Mouse (Mus musculus) kidney, postnatal 0 days (tissue): Measurements from ENCODE around the gene Cnpy4. TPM values are rescaled to one million over a fixed set of nuclear protein-coding genes. Genes with fewer than 3 reads are reported as not detected.

Experiments used
- ATAC-seq: fragments of 200-750 bp; cut with Nextera tagmentation; replicated peaks from 2 replicates; pipeline ENCODE4 v1.8.0; 2017; ENCODE audit warnings: low read depth, moderate number of reproducible peaks, moderate TSS enrichment, moderate library complexity; ENCODE audit not compliant: low FRiP score
- DNase-seq: peaks from one replicate; pipeline ENCODE4 v3.0.0-alpha.2; 2016; ENCODE audit warnings: low spot score
- H3K27ac ChIP-seq: fragments of 300-500 bp; sonication (generic); 2 replicates; pipeline ENCODE4 v1.5.1; 2014; ENCODE audit warnings: mild to moderate bottlenecking
- H3K27me3 ChIP-seq: fragments of 300-500 bp; sonication (generic); 2 replicates; pipeline ENCODE4 v1.6.1; 2014; ENCODE audit warnings: low read length, mixed read lengths; ENCODE audit not compliant: insufficient read depth
- H3K36me3 ChIP-seq: fragments of 300-500 bp; sonication (generic); 2 replicates; pipeline ENCODE4 v1.6.1; 2014; ENCODE audit warnings: low read length, mixed read lengths; ENCODE audit not compliant: insufficient read depth
- H3K4me1 ChIP-seq: fragments of 300-500 bp; sonication (generic); replicated peaks from 2 replicates; pipeline ENCODE4 v1.6.1; 2014; ENCODE audit warnings: antibody characterized with exemption, low read length, mixed read lengths; ENCODE audit not compliant: insufficient read depth
- H3K4me2 ChIP-seq: fragments of 300-500 bp; sonication (generic); 2 replicates; pipeline ENCODE4 v1.6.1; 2014; ENCODE audit warnings: mild to moderate bottlenecking, low read length, moderate library complexity, mixed read lengths
- H3K4me3 ChIP-seq: fragments of 300-500 bp; sonication (generic); replicated peaks from 2 replicates; pipeline ENCODE4 v1.5.1; 2014; ENCODE audit warnings: low read depth, low read length
- H3K9ac ChIP-seq: fragments of 300-500 bp; sonication (generic); 2 replicates; pipeline ENCODE4 v1.6.1; 2014; ENCODE audit warnings: low read depth, low read length
- H3K9me3 ChIP-seq: fragments of 300-500 bp; sonication (generic); replicated peaks from 2 replicates; pipeline ENCODE4 v1.6.1; 2016; ENCODE audit warnings: low read length, inconsistent platforms, mixed read lengths
- CTCF ChIP-seq: IDR thresholded peaks from 2 replicates; pipeline ENCODE4 v1.5.1; 2016; ENCODE audit warnings: antibody characterized with exemption, low read depth, mild to moderate bottlenecking, moderate library complexity
- WGBS: fragments of 180-500 bp; shearing (Covaris S2); extraction: QIAGEN DNeasy Blood & Tissue Kit; methylation state at CpG from one replicate; pipeline ENCODE4 v1.1.7; 2014; 5-methylcytosine and 5-hydroxymethylcytosine counted together
- polyA plus RNA-seq: library from polyadenylated mRNA; unstranded; fragments of >200 nt; fragmentation: Nextera tagmentation; extraction: Ambion mirVana; gene quantifications from 2 replicates; pipeline ENCODE4 v1.2.1, GENCODE M21; 2015

Gene Cnpy4
- polyA plus RNA-seq, 1 experiment from 2014 or later: 42.2 TPM

DNA sequence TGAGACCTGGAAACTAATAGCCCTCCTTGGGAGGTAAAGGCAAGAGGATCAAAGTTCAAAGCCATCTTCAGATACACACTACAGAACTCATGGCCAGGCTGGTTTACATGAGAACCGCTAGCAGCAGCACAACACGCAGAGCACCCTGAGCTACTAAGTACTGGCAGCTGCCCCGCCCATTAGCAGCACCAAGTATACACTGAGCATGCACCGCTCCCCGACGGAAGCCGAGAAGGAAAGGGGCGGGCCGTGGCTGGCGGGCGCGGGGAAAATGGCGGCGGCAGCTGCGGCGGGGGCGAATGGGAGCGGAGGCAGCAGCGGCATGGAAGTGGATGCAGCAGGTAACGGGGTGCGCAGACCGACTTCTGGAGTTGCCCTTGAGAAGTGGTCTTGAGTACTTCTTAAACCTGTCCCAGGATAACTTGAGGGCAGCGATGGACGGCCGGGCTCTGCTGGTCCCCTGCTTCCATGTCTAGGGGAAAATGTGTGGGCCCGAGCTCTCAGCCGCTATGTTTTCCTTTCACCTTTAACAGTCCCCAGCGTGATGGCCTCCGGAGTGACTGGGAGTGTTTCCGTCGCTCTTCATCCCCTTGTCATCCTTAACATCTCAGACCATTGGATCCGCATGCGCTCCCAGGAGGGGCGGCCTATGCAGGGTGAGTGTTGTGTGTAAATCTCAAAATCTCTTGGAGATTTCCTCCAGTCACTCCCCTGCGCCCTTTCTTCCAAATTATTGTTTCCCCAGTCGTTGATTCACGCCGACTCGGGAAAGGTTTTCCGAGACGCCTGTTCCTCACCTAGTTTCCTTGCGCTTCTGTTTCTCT is 26.2 kb upstream of the Cnpy4 start, which contains the start of gene Cops6:
TSS of gene Cops6 (plus strand) at position 230 of the 824 bp plus-strand sequence.
- H3K4me2 ChIP-seq: peak within 1 kb of the TSS; percentile 77
- no peaks in the 10 kb centered on the region for H3K9me3 ChIP-seq
- H3K27ac ChIP-seq: peak within 1 kb of the TSS; percentile 70; the same call in 1 of the 2 replicates
- ATAC-seq (peak; percentile 92), DNase-seq (peak; percentile 98)
- peak within 1 kb of the TSS; percentile 71 for H3K9ac ChIP-seq
- under 1% methylated on average over 42 of the region's 42 CpGs for WGBS
- H3K36me3 ChIP-seq: peaks cover 30% of the 10 kb centered on the region
- peak within 1 kb of the TSS; percentile 62 for H3K4me3 ChIP-seq
- no peaks in the 10 kb centered on the region for H3K27me3 ChIP-seq
- H3K4me1 ChIP-seq: no peaks in the 10 kb centered on the region; the same call in 1 of the 2 replicates
- no peak for TF ChIP-seq CTCF

DNA sequence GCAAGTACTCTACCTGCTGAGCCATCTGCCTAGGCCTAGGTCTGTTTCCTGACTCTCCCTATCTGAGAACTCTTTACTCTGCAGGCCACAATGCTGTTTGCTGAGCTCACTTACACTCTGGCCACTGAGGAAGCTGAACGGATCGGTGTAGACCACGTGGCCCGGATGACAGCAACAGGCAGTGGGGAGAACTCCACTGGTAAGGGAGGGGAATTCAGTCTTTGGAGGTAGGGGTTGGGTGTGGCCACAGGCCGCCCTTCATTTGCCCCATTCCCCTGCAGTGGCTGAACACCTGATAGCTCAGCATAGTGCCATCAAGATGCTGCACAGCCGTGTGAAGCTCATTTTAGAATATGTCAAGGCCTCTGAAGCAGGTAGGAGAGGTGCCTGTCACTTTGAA is 24.2 kb upstream of the Cnpy4 start:
- DNase-seq: no peak
- TF ChIP-seq CTCF: no peak
- Histone ChIP-seq H3K4me3 (no peak overlapping the region), H3K36me3 (peaks cover 48% of the 10 kb centered on the region), H3K9me3 (no peaks in the 10 kb centered on the region), H3K27me3 (no peaks in the 10 kb centered on the region), H3K4me1 (no peaks in the 10 kb centered on the region; the same call in 1 of the 2 replicates), H3K4me2 (no peak overlapping the region), H3K9ac (no peak overlapping the region), H3K27ac (no peak overlapping the region)
- no peak for ATAC-seq
- WGBS: 74% methylated on average over 6 of the region's 6 CpGs

DNA sequence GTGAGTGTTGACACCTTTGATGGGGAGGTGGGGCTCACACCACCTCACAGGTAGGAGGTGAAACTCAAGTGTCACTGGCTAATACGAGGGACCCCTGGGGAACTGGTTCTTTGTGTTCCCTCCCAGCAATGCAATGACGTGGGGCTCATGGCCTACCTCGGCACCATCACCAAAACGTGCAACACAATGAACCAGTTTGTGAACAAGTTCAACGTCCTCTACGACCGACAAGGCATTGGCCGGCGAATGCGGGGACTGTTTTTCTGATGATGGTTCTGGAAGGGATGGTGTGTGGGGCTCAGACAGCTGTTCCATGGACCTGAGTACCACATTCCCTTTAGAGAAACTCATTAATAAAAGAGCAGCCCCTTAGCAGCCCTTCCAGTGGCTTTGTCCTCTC is 23.7 kb upstream of the Cnpy4 start:
- DNase-seq (no peak), ATAC-seq (no peak)
- 61% methylated on average over 10 of the region's 10 CpGs for WGBS
- no peaks in the 10 kb centered on the region for H3K27me3 ChIP-seq
- no peak overlapping the region for H3K9ac ChIP-seq
- TF ChIP-seq CTCF: no peak
- no peaks in the 10 kb centered on the region; the same call in 1 of the 2 replicates for H3K4me1 ChIP-seq
- peaks cover 53% of the 10 kb centered on the region for H3K36me3 ChIP-seq
- H3K4me3 ChIP-seq: no peak overlapping the region
- no peaks in the 10 kb centered on the region for H3K9me3 ChIP-seq
- H3K27ac ChIP-seq: no peak overlapping the region
- H3K4me2 ChIP-seq: no peak overlapping the region

DNA sequence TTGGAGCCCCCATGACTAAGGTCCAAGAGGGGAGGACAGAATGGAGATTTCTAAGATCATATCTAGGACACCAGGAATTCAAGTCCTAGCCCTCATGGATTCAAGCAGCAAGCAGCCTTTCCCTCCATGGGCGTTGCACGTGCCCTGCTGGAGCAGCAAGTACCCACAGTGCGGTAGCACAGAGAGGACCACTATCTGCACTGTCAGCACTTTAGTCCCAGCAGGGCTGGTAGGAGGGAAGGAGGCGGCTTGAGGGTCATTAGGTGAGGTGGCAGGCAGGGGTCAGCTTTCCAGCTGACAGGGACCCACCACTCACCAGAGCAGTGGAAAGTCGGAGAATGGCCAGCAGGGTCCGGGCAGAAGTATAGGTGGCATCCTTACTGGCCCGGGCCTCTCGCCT is 21.7 kb upstream of the Cnpy4 start:
- H3K36me3 ChIP-seq: peaks cover 57% of the 10 kb centered on the region
- 68% methylated on average over 8 of the region's 8 CpGs for WGBS

DNA sequence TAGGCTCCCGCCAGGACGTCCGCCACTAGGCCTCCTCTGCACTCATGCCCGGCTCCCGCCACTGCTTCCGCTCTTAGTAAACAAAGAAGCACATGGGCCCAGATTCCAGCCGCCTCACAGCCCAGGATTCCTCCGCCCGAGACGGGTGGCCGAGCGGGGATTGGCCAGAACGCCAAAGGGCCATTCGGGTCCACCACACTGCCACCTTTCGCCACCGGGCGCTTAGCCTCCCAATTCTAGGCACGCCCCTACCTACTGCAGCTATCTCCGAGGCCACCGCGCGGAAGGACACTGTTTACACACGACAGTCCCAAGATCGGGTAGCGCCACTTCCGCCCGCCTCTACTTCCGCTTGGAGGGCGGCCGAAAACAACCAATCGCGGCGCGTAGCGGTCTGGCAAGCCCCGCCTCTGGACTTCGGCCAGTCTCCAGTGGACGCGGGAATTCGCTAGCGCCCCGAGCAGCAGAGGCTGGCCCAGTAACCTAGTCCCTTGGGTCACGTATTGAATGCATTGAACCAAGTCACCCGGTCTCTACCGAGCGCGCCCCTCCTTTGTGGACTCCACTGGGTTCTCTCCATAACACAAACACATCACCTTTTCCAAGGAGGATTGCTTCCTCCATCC is 16.2 kb upstream of the Cnpy4 start:
- H3K4me2 ChIP-seq: peak overlapping the region; percentile 96
- under 1% methylated on average over 47 of the region's 47 CpGs for WGBS
- peak; percentile 89 for ATAC-seq
- H3K4me3 ChIP-seq: peak overlapping the region; percentile 62
- peak; percentile 98 for DNase-seq
- no peaks in the 10 kb centered on the region for H3K9me3 ChIP-seq
- no peaks in the 10 kb centered on the region for H3K27me3 ChIP-seq
- peak overlapping the region; percentile 71 for H3K9ac ChIP-seq
- peak; percentile 44; the same call in 1 of the 2 replicates for TF ChIP-seq CTCF
- H3K36me3 ChIP-seq: peaks cover 36% of the 10 kb centered on the region
- H3K4me1 ChIP-seq: peaks cover 10% of the 10 kb centered on the region; the same call in 1 of the 2 replicates
- H3K27ac ChIP-seq: peak overlapping the region; percentile 87

More for the DNA sequence above, 21.7 kb upstream of the Cnpy4 start:
- Histone ChIP-seq H3K9me3 (no peaks in the 10 kb centered on the region), H3K4me3 (no peak overlapping the region), H3K4me2 (no peak overlapping the region), H3K27me3 (no peaks in the 10 kb centered on the region), H3K27ac (no peak overlapping the region), H3K9ac (no peak overlapping the region), H3K4me1 (peaks cover 6% of the 10 kb centered on the region)
- ATAC-seq: no peak
- TF ChIP-seq CTCF: no peak
- DNase-seq: no peak

DNA sequence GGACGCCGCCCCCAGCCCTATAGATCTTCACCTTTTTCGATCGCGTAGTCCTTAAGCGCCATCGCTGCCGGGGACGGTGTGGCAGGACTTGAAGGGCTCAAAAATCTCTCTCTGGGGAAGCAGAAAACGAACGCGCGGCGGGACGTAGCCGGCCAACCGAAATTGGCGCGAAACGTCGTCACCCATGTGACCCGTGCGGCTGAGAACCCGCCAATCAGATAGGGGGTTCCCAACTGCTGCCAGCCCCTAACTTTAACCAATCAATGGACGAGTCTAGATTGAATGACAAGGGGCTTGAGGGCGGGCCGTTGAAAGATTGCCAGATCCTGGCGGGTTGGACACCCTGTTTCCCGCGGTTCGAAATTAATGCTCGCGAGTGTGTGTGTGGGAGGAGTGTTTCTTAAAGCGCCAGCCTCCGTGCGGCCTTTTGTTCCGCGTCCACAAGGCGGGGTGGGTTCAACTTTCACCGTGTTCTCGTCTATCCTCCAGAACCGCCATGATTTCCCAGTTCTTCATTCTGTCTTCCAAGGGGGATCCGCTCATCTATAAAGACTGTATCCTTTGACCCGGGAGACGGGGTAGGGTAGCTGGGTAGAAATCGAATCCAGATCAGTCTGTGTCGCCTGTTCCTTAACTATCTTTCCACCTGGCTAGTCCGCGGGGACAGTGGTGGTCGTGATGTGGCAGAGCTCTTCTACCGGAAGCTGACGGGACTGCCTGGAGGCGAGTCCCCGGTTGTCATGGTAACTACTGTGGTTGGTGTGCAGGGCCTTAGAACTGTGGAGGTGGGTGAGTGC is 15.4 kb upstream of the Cnpy4 start, which contains the start of the genes Ap4m1 and Mcm7:
TSS of gene Ap4m1 (plus strand) at position 308 of the 797 bp plus-strand sequence.
TSS of gene Mcm7 (minus strand) at position 728 of the 797 bp plus-strand sequence.
- WGBS: under 1% methylated on average over 54 of the region's 54 CpGs

More for the DNA sequence above, 15.4 kb upstream of the Cnpy4 start, which contains the start of the genes Ap4m1 and Mcm7:
- DNase-seq (peak; percentile 99), ATAC-seq (peak; percentile 90)
- H3K27me3 ChIP-seq: no peaks in the 10 kb centered on the region
- peak within 1 kb of the TSS; percentile 62 for H3K4me3 ChIP-seq
- peaks cover 10% of the 10 kb centered on the region; the same call in 1 of the 2 replicates for H3K4me1 ChIP-seq
- H3K4me2 ChIP-seq: peak within 1 kb of the TSS; percentile 96
- no peaks in the 10 kb centered on the region for H3K9me3 ChIP-seq
- H3K27ac ChIP-seq: peak within 1 kb of the TSS; percentile 87
- H3K36me3 ChIP-seq: peaks cover 35% of the 10 kb centered on the region; the same call in 1 of the 2 replicates
- TF ChIP-seq CTCF: peak; percentile 41
- peak within 1 kb of the TSS; percentile 71 for H3K9ac ChIP-seq
